Mouse (Mus musculus): ENCODE measurements around the gene Aatf.

DNA sequence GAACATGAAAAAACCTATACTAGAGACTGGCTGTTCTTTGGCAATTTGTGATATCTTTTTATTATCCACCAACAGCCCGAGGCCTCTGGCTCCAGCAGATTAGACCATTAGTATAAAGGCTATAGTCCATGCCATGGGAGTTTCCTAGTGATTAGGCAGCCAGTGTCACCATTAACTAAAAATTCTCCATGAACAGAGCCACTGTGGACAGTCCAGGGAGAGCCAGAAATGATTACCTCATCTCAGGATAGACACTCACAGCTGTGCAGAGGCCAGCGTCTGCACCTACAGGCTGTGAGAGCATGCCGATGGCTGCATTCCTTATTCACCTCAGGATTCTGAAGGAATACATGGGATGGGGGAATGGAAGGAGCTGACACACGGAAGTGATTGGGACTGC lies 140.2 kb downstream of the Aatf start:
- TF ChIP-seq CTCF (IDR thresholded peaks at IDR 0.05; ENCODE audit: borderline replicate concordance, insufficient read depth, low read depth, low read length) = no peak
- TF ChIP-seq POLR2A (IDR thresholded peaks at IDR 0.05; ENCODE audit: borderline replicate concordance, insufficient read depth, low read length) = no peak

Measured in cerebellum, adult 2 months (tissue).